Mouse (Mus musculus) activated CD4-positive, CD25-positive, alpha-beta regulatory T cell, adult 4 months (primary cell): Measurements from ENCODE around the gene Atp2b4. TPM values are rescaled to one million over a fixed set of nuclear protein-coding genes. Genes with fewer than 3 reads are reported as not detected.
"Not testable (repeated sequence)": the region's sequence is repeated elsewhere in the genome, so short reads cannot be mapped to it uniquely, and the experiment has no call there.

Source experiments
- ATAC-seq: one replicate; pipeline ENCODE4 v1.8.0; 2017
- polyA plus RNA-seq, 2 experiments: library from polyadenylated mRNA; unstranded; fragments of 100-300 nt; shearing (Covaris generic); gene quantifications; one replicate each; pipeline ENCODE4 v1.2.1; 2017

The Atp2b4 gene
- polyA plus RNA-seq, 2 experiments from 2014 or later: 17.8 to 19.0 TPM

GRCm38 (mm10) chr1:133744609-133745008 lies 56.2 kb downstream of the Atp2b4 start:
- ATAC-seq: no peak

- no peak for ATAC-seq
Measured at GRCm38 (mm10) chr1:133742517-133742916, 58.3 kb downstream of the Atp2b4 start.

GRCm38 (mm10) chr1:133741881-133742434 lies 58.9 kb downstream of the Atp2b4 start:
- ATAC-seq: no peak

GRCm38 (mm10) chr1:133741171-133741570 lies 59.7 kb downstream of the Atp2b4 start:
- no peak for ATAC-seq

GRCm38 (mm10) chr1:133736664-133737063 lies 64.2 kb downstream of the Atp2b4 start:
- no peak for ATAC-seq

GRCm38 (mm10) chr1:133735995-133736652 lies 64.7 kb downstream of the Atp2b4 start:
- ATAC-seq: peak; percentile 28

GRCm38 (mm10) chr1:133732814-133733213 lies 68.0 kb downstream of the Atp2b4 start:
- ATAC-seq: no peak

- ATAC-seq: no peak
Measured at GRCm38 (mm10) chr1:133728339-133728738, 72.5 kb downstream of the Atp2b4 start.

- ATAC-seq: no peak
Measured at GRCm38 (mm10) chr1:133720342-133720741, 80.5 kb downstream of the Atp2b4 start.

- ATAC-seq: no peak
Measured at GRCm38 (mm10) chr1:133718786-133719185, 82.1 kb downstream of the Atp2b4 start.

- no peak for ATAC-seq
Measured at GRCm38 (mm10) chr1:133718296-133718695, 82.5 kb downstream of the Atp2b4 start.

- peak; percentile 46 for ATAC-seq
Measured at GRCm38 (mm10) chr1:133716464-133716863, 84.4 kb downstream of the Atp2b4 start.

GRCm38 (mm10) chr1:133715191-133715590 lies 85.7 kb downstream of the Atp2b4 start:
- ATAC-seq: no peak

GRCm38 (mm10) chr1:133713009-133713370 lies 87.9 kb downstream of the Atp2b4 start:
- ATAC-seq: no peak

GRCm38 (mm10) chr1:133712288-133713008 lies 88.4 kb downstream of the Atp2b4 start:
- ATAC-seq: no peak

GRCm38 (mm10) chr1:133711376-133711775 lies 89.5 kb downstream of the Atp2b4 start:
- ATAC-seq: no peak

GRCm38 (mm10) chr1:133710895-133711294 lies 89.9 kb downstream of the Atp2b4 start:
- no peak for ATAC-seq

GRCm38 (mm10) chr1:133709292-133709691 lies 91.5 kb downstream of the Atp2b4 start:
- no peak for ATAC-seq

GRCm38 (mm10) chr1:133701824-133702223 lies 99.0 kb downstream of the Atp2b4 start:
- not testable (repeated sequence) for ATAC-seq

GRCm38 (mm10) chr1:133697935-133698620 lies 102.8 kb downstream of the Atp2b4 start:
- no peak for ATAC-seq

GRCm38 (mm10) chr1:133695901-133696300 lies 104.9 kb downstream of the Atp2b4 start:
- ATAC-seq: no peak

GRCm38 (mm10) chr1:133694876-133695275 lies 106.0 kb downstream of the Atp2b4 start:
- peak; percentile 35 for ATAC-seq

GRCm38 (mm10) chr1:133694301-133694700 lies 106.5 kb downstream of the Atp2b4 start:
- ATAC-seq: peak; percentile 2
